Mouse (Mus musculus): Measurements from ENCODE around the gene Zc3h7b.

Gene Zc3h7b

DNA sequence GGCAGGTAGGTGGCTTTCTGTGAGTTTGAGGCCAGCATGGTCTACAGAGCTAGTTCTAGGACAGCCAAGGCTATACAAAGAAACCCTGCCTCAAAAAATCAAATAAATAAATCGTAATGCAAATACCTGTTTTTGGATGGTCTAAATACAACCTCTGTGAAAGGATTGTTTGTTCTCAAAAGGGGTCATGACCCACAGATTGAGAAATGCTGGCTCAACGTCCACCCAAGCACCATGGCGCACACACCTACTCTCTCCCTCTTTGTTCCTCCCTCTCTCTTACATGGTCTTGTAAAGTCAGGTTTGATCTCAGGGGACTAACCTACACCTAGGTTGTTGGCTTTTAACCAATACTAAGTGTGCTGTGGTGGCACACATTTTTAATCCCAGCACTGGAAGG lies 77.8 kb downstream of the Zc3h7b start:
- DNase-seq: no peak

- DNase-seq: no peak
Measured at GRCm38 (mm10) chr15:81824832-81825231, 80.0 kb downstream of the Zc3h7b start.

- DNase-seq: peak; percentile 91
Measured at GRCm38 (mm10) chr15:81828426-81829207, 83.8 kb downstream of the Zc3h7b start.

DNA sequence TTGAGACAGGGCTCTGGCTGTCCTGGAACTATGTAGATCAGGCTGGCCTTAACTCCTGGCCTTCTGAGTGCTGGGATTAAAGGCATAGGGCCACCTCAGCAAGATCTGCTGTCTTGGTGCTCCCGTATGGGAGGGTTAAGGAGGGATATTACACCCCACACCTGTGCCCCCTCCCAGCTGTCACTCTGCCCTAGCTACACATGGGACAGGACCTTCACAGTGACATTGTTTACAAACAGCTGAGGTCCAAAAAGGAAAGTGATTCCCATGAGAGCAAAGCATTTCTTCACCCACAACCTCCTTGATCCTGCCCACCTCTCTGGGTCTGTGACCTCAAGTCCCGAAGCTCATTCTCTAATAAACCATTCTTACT lies 84.3 kb downstream of the Zc3h7b start:
- DNase-seq: no peak

DNA sequence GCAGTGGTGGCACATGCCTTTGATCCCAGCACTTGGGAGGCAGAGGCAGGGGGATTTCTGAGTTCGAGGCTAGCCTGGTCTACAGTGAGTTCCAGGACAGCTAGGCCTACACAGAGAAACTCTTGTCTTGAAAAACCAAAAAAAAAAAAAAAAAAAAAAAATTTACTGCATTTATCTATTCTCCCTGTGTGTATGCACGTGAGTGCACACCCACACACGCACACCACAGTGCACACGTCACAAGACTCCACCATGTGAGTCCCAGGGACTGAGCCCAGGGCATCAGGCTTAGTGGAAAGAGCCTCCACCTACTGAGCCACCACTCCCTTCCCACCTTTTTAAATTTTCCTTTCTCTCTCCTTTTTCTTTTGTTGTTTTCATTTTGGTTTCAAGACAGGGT lies 85.7 kb downstream of the Zc3h7b start:
- DNase-seq: no peak

- DNase-seq: peak; percentile 99
Measured at GRCm38 (mm10) chr15:81831136-81831825, 86.4 kb downstream of the Zc3h7b start.

- peak; percentile 93 for DNase-seq
Measured at GRCm38 (mm10) chr15:81832219-81832618, 87.4 kb downstream of the Zc3h7b start.

DNA sequence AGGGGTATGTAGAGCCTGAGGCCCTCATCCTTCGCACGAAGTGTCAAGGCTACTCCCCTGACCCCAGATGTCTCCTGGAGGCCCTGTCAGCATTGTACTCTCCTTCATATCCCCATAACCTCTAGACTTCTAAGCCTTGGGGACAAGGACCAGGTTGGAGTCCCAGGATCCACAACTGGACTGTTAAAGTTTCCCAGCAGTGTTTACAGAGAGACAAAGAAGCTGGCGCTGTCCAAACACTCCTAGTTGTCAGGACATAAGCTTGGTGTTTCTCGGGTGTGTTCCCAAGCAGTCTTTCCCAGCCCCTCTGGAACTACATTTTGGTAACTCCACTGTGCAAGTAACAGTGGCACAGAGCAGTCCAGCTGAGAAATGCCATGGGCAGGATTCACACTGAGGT lies 88.6 kb downstream of the Zc3h7b start:
- peak; percentile 90 for DNase-seq

DNA sequence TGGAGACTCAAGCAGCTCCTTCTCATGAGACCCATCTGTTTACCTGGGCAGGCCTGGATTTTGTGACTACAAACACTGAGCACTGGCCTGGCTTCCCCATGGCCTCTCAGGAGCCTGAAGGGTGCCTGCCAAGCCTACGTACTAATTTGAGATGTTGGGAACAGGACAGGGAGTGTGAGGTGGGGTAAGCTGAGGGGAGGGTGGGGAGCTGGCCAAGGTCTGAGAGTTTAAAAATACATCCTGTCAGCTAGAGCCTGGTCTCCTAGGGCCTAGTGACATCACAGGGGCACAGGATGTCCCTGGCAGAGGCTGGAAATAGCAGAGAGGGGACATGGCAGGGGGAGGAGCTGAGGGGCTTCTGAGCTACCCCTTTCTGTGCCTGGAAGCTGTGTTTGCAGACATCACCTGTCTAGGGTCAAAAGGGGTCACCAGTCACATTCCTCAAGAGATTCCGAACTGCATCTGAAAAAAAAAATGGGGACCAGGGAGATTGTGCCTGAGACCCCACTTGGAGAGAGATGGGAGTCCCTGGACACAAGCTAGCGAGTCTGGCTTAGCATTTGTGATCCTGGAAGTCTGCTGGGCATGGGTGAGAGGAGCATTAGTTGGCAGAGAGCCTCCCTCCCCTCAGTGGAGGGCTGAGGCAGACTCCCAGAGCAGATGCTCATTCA lies 89.4 kb downstream of the Zc3h7b start:
- DNase-seq: peak; percentile 99

GRCm38 (mm10) chr15:81835007-81835880 lies 90.4 kb downstream of the Zc3h7b start:
- DNase-seq: peak; percentile 93

GRCm38 (mm10) chr15:81836124-81836821 lies 91.4 kb downstream of the Zc3h7b start:
- peak; percentile 100 for DNase-seq

DNA sequence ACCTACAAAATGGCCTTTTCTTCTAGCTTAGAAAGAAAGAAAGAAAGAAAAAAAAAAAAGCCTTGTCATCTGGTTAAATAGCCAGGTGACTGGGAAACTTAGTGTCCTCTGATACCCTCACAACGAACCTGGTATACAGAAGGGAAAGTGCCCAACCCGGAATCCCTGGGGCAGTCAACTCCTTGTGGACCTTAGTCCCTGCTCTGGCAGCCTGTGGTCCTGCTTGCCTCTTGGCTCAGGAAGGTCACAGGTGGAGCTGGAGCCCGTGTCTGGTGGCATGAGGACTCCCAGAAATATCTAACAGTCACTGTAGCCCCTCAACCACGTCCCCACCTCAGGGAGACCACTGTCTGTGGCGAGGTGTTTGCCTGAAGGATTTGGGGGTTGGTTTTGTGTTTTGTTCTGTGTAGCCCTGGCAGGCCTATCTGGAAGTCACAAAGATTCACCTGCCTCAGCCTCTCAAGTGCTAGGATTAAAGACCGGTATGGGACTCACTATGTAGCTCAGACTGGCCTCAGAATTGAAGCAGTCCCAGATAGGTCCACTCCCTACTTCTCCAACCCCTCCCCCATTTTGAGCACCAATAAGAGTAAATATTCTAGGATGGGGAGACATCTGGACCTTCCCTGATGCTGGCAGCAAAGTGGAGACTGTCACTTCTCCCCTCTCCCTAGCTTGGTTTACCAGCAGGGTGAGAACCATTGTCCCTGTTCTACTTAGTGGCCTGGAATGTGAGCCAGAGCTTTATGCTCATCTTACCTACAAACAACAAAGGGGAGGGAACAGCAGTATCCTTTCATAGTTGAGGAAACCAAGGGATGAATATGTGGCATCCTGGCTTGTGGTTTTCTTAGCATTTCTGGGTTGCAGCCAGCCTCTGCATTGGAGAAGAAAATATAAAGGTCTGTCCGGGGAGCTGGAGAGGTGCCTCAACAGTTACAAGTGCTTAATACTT lies 92.4 kb downstream of the Zc3h7b start:
- peak; percentile 95 for DNase-seq

- DNase-seq: peak; percentile 97
Measured at GRCm38 (mm10) chr15:81838554-81839235, 93.8 kb downstream of the Zc3h7b start.

DNA sequence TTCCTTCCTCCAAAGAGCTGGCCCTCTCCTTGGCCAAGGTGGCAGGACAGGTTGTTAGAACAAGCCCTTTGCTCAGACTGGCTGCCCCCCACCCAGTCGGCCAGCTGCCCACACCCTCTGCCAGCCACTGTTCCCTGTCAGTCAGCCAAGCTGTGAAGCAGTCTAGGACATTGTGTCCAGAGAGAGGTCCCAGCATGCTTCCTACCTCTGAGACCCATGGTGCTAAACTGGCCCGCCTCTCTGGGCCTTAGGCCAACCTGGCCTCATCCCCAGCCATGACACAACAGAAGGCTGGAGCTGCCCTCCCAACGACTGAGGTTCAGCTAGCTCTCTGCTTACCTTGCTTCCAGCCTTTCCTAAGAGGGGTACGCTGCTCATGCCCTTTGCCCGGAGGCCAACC lies 94.8 kb downstream of the Zc3h7b start:
- peak; percentile 100 for DNase-seq

DNA sequence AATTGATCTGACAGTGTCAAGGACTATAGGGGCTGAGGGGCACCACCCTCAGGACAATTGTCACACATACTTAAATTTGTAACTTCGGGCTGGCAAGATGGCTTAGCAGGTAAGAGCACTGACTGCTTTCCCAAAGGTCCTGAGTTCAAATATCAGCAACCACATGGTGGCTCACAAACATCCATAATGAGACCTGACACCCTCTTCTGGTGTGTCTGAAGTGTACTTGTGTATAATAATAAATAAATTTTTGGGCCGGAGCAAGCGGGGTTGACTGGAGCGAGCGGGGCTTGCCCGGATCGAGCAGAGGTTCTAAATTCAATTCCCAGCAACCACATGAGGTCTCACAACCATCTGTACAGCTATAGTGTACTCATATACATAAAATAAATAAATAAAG lies 95.4 kb downstream of the Zc3h7b start:
- no peak for DNase-seq

DNA sequence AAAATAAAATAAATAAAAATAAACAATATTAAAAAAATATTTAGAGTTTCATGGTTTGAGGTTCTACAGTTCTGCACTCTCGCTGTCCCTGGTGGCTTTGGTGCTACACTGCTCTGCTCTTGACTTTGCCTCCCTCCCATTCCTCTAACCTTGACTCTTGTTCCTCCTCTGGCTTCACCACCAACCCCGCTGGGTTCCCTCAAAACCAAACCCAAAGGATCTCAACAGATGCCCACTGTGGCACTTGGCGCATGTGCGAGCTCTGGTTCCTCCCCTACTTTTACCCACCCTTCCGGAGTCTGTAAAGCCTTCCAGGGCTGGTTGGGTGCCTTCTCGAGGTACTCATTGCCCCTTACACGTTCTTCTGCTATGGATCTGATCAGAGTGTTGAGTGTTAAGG lies 97.4 kb downstream of the Zc3h7b start:
- DNase-seq: no peak

DNA sequence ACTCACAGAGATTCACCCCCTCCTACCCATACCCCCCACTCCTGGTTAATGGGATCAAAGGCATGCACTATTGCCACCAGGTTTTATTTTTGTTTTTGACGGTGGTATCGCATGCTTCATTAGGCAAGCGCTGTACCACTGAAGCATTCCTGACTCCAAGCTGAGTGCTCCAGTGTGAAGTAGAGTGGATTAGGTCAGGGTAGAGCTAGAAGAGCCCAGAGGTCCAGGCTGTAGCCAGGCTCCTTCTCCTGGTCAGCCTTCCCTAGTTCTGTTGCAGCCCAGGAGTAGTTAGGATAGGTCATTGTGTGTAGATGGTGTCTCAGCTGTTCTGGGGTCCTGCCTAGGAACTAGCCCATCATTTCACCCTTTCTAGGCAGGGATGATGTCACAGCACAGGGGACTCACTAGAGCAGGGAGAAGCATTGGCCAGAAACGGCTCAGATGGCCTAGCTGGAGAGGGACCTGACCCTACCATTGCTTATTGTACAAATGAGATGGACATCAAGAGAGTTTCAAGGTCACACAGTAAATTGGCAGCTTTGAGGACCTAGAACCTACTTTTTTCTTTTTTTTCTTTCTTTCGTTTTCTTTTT lies 100.3 kb downstream of the Zc3h7b start:
- DNase-seq: peak; percentile 91

GRCm38 (mm10) chr15:81845724-81846123 lies 100.9 kb downstream of the Zc3h7b start:
- DNase-seq: peak; percentile 99
